Mouse (Mus musculus): Measurements from ENCODE around the gene Zfp827. TPM values are rescaled to one million over a fixed set of nuclear protein-coding genes. Genes with fewer than 3 reads are reported as not detected.

Zfp827 gene
- polyA plus RNA-seq, 1 experiment: 3.5 TPM

DNA sequence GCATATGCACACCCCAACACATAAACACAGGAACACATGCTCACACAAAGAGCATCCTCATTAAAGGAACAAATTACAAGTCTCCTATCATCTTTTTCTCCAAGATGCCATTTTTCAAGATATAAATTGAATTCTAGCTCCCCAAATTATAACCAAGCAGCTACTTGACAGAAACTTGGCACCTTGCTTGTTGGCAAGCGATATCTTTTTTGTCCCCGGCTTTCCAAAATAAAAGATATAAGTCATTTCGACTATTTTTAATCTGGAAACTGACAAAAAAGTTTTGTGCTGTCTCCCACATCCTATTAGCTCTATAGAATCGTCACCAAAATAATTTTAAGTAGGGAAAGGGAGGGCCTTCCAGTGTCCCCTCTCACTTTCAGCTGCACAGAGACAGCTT is 53.1 kb downstream of the Zfp827 start:
- TF ChIP-seq EP300 (IDR thresholded peaks at IDR 0.05; ENCODE audit: insufficient read depth, low read depth, low read length) (no peak), CTCF (IDR thresholded peaks at IDR 0.05; ENCODE audit: low read depth, low read length) (no peak), POLR2A (IDR thresholded peaks at IDR 0.05; ENCODE audit: insufficient read depth, low read length) (no peak)
- Histone ChIP-seq H3K9ac (ENCODE audit: low read depth, poor library complexity, severe bottlenecking) (no peak overlapping the region), H3K4me1 (ENCODE audit: control insufficient read depth, insufficient read depth, low read length) (peaks cover 13% of the 10 kb centered on the region), H3K27me3 (ENCODE audit: control insufficient read depth, insufficient read depth, low read length, poor library complexity, severe bottlenecking) (no peaks in the 10 kb centered on the region), H3K4me3 (ENCODE audit: low read depth, low read length) (no peak overlapping the region), H3K36me3 (ENCODE audit: control insufficient read depth, insufficient read depth, low read length, poor library complexity, severe bottlenecking) (no peaks in the 10 kb centered on the region), H3K9me3 (replicated peaks; ENCODE audit: control insufficient read depth, insufficient read depth, low read length, poor library complexity, severe bottlenecking) (no peaks in the 10 kb centered on the region), H3K27ac (ENCODE audit: insufficient read depth, low read length) (no peak overlapping the region)

DNA sequence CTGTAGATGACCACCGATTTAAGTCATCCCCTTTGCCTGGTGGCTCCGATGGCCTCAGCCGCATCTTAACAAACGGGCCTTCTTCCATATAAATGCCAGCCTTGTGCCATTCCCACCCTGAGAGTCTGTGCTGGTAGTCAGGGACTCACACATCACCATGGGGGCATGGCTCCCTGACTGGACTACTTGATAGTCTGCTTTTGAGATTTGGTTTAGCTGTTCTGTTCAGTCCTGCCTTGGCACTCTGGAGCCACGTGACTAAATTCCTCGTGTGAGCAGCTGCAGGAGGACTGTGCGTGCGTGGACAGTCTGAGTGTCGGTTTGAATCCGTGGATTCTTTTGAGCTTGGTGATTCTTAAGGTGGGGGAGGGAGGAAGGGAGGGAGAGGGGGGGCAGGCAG is 53.7 kb downstream of the Zfp827 start:
- H3K4me1 ChIP-seq (ENCODE audit: control insufficient read depth, insufficient read depth, low read length): peaks cover 13% of the 10 kb centered on the region
- H3K27ac ChIP-seq (ENCODE audit: insufficient read depth, low read length): no peak overlapping the region
- H3K9ac ChIP-seq (ENCODE audit: low read depth, poor library complexity, severe bottlenecking): no peak overlapping the region
- no peak overlapping the region for H3K4me3 ChIP-seq (ENCODE audit: low read depth, low read length)
- H3K9me3 ChIP-seq (replicated peaks; ENCODE audit: control insufficient read depth, insufficient read depth, low read length, poor library complexity, severe bottlenecking): no peaks in the 10 kb centered on the region
- no peaks in the 10 kb centered on the region for H3K27me3 ChIP-seq (ENCODE audit: control insufficient read depth, insufficient read depth, low read length, poor library complexity, severe bottlenecking)
- H3K36me3 ChIP-seq (ENCODE audit: control insufficient read depth, insufficient read depth, low read length, poor library complexity, severe bottlenecking): no peaks in the 10 kb centered on the region; the same call in 1 of the 2 replicates
- no peak for TF ChIP-seq POLR2A (IDR thresholded peaks at IDR 0.05; ENCODE audit: insufficient read depth, low read length)
- TF ChIP-seq CTCF (IDR thresholded peaks at IDR 0.05; ENCODE audit: low read depth, low read length): no peak
- TF ChIP-seq EP300 (IDR thresholded peaks at IDR 0.05; ENCODE audit: insufficient read depth, low read depth, low read length): no peak

DNA sequence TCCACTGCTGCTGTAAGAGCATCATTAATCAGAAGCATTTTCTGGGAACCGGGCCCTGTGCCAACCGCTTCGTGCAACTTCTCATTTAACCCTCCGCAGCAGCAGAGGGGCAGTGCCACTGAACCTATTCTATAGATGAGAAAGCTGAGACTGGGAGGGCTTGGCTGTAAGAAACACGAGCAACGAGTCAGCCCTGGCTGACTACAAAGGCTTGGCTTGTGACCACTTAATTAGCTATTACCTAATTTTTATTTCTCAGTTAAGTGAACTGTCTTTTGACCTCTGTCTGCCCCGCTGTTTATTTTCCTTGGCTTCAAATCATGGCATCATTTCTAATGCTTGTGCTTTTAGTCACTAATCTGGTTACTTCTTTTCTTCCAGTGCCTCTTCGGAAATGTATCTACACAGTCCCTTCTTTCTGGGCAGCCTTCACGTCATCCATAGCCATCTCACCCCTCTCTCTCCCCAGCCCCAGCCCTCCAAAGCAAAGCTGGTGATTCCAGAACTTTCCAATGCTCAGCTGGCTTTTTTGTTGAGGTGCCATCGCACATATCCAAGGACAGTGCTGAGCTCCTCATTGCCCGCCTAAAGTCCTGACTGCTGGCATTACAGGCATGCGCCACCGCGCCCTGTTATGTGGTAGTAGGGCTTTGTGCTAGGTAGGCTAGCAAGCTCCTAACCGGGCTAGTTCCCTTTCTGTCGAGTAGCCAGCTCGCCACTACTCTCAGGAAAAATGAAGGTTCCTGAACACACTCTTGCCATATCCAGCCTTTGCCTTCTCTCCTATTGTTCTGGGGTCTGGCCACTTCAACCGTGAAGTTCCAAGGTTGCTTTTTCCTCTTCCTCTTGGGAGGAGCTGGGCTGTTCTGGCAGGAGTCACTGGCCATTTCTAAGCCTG is 55.5 kb downstream of the Zfp827 start:
- Histone ChIP-seq H3K36me3 (ENCODE audit: control insufficient read depth, insufficient read depth, low read length, poor library complexity, severe bottlenecking) (no peaks in the 10 kb centered on the region; the same call in 1 of the 2 replicates), H3K27me3 (ENCODE audit: control insufficient read depth, insufficient read depth, low read length, poor library complexity, severe bottlenecking) (no peaks in the 10 kb centered on the region), H3K4me1 (ENCODE audit: control insufficient read depth, insufficient read depth, low read length) (peaks cover 7% of the 10 kb centered on the region), H3K9me3 (replicated peaks; ENCODE audit: control insufficient read depth, insufficient read depth, low read length, poor library complexity, severe bottlenecking) (no peaks in the 10 kb centered on the region), H3K9ac (ENCODE audit: low read depth, poor library complexity, severe bottlenecking) (no peak overlapping the region), H3K4me3 (ENCODE audit: low read depth, low read length) (no peak overlapping the region), H3K27ac (ENCODE audit: insufficient read depth, low read length) (no peak overlapping the region)
- TF ChIP-seq EP300 (IDR thresholded peaks at IDR 0.05; ENCODE audit: insufficient read depth, low read depth, low read length): no peak
- no peak for TF ChIP-seq CTCF (IDR thresholded peaks at IDR 0.05; ENCODE audit: low read depth, low read length)
- TF ChIP-seq POLR2A (IDR thresholded peaks at IDR 0.05; ENCODE audit: insufficient read depth, low read length): no peak

DNA sequence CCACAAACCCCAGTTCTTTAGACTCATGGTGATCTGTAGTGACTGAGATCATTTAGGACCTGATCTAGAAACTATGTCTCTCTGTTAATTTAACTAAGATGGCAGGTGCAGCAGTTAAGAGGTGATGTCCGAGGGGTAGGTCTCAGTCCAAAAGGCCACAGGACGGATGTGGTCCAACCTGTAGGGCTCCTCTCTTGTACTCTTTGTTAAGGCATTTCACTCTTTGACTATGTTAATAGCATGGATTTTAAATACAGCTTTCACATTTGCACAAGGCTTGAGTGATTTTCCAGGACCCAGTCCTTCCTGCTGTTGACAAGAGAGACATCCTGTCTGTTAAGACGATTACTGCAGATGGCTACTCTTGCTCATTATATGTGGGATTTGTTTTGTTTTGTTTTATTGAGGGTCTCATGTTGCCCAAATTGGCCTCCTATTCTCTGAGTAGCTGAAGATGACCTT is 56.2 kb downstream of the Zfp827 start:
- H3K36me3 ChIP-seq (ENCODE audit: control insufficient read depth, insufficient read depth, low read length, poor library complexity, severe bottlenecking): no peaks in the 10 kb centered on the region; the same call in 1 of the 2 replicates
- H3K9me3 ChIP-seq (replicated peaks; ENCODE audit: control insufficient read depth, insufficient read depth, low read length, poor library complexity, severe bottlenecking): no peaks in the 10 kb centered on the region
- no peak overlapping the region for H3K9ac ChIP-seq (ENCODE audit: low read depth, poor library complexity, severe bottlenecking)
- H3K4me1 ChIP-seq (ENCODE audit: control insufficient read depth, insufficient read depth, low read length): peaks cover 7% of the 10 kb centered on the region
- no peak overlapping the region for H3K27ac ChIP-seq (ENCODE audit: insufficient read depth, low read length)
- TF ChIP-seq EP300 (IDR thresholded peaks at IDR 0.05; ENCODE audit: insufficient read depth, low read depth, low read length): 0 out of 2 replicates have a peak, but pooled peaks have one; percentile 51
- TF ChIP-seq POLR2A (IDR thresholded peaks at IDR 0.05; ENCODE audit: insufficient read depth, low read length): no peak
- TF ChIP-seq CTCF (IDR thresholded peaks at IDR 0.05; ENCODE audit: low read depth, low read length): no peak
- no peaks in the 10 kb centered on the region for H3K27me3 ChIP-seq (ENCODE audit: control insufficient read depth, insufficient read depth, low read length, poor library complexity, severe bottlenecking)
- no peak overlapping the region for H3K4me3 ChIP-seq (ENCODE audit: low read depth, low read length)

DNA sequence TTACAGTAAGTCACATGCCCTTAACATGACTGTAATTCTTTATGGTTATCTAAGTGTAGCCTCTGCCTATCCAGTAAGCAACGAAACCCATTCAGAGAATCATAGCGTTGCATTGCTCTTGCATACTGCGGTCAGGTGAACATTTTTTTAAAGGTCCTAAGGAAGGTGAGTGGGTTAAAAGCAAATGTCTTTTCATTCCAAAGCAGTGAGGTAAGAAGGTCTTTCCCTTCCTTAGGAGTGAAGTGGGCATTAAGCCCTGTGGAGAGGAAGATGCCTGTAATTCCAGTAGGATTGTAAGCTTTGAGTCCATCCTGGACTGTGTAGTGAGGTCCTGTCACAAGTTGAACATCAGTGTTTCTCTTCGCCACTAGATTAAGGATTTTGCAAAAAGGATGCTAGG is 66.2 kb downstream of the Zfp827 start:
- TF ChIP-seq EP300 (IDR thresholded peaks at IDR 0.05; ENCODE audit: insufficient read depth, low read depth, low read length) (no peak), POLR2A (IDR thresholded peaks at IDR 0.05; ENCODE audit: insufficient read depth, low read length) (no peak), CTCF (IDR thresholded peaks at IDR 0.05; ENCODE audit: low read depth, low read length) (no peak)
- Histone ChIP-seq H3K9ac (ENCODE audit: low read depth, poor library complexity, severe bottlenecking) (no peak overlapping the region), H3K36me3 (ENCODE audit: control insufficient read depth, insufficient read depth, low read length, poor library complexity, severe bottlenecking) (peaks cover 8% of the 10 kb centered on the region; the same call in 1 of the 2 replicates)

DNA sequence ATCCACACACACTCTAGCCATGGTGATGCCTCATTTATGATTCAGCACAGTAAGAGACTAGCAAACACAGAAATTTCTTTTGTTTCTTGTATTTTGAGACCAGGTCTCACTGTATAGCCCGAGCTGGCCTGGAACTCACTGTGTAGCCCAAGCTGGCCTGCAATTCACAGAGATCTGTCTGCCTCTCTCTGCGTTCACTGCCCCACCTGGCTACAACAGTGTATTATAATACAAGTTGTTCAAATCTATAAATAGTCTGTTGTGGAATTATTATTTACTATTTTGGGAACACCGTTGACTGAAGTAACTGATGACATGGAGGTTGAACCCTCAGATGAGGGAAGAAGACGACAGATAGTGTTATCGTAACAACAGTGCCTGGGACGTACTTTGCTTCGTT is 66.9 kb downstream of the Zfp827 start:
- H3K9me3 ChIP-seq (replicated peaks; ENCODE audit: control insufficient read depth, insufficient read depth, low read length, poor library complexity, severe bottlenecking): no peaks in the 10 kb centered on the region
- H3K4me3 ChIP-seq (ENCODE audit: low read depth, low read length): no peak overlapping the region
- TF ChIP-seq CTCF (IDR thresholded peaks at IDR 0.05; ENCODE audit: low read depth, low read length) (no peak), POLR2A (IDR thresholded peaks at IDR 0.05; ENCODE audit: insufficient read depth, low read length) (no peak), EP300 (IDR thresholded peaks at IDR 0.05; ENCODE audit: insufficient read depth, low read depth, low read length) (no peak)
- peaks cover 3% of the 10 kb centered on the region for H3K4me1 ChIP-seq (ENCODE audit: control insufficient read depth, insufficient read depth, low read length)
- no peaks in the 10 kb centered on the region for H3K27me3 ChIP-seq (ENCODE audit: control insufficient read depth, insufficient read depth, low read length, poor library complexity, severe bottlenecking)
- no peak overlapping the region for H3K27ac ChIP-seq (ENCODE audit: insufficient read depth, low read length)
- peaks cover 6% of the 10 kb centered on the region; the same call in 1 of the 2 replicates for H3K36me3 ChIP-seq (ENCODE audit: control insufficient read depth, insufficient read depth, low read length, poor library complexity, severe bottlenecking)
- H3K9ac ChIP-seq (ENCODE audit: low read depth, poor library complexity, severe bottlenecking): no peak overlapping the region

More for the DNA sequence above, 66.2 kb downstream of the Zfp827 start:
- H3K27me3 ChIP-seq (ENCODE audit: control insufficient read depth, insufficient read depth, low read length, poor library complexity, severe bottlenecking): no peaks in the 10 kb centered on the region
- H3K9me3 ChIP-seq (replicated peaks; ENCODE audit: control insufficient read depth, insufficient read depth, low read length, poor library complexity, severe bottlenecking): no peaks in the 10 kb centered on the region
- H3K4me1 ChIP-seq (ENCODE audit: control insufficient read depth, insufficient read depth, low read length): peaks cover 3% of the 10 kb centered on the region
- no peak overlapping the region for H3K27ac ChIP-seq (ENCODE audit: insufficient read depth, low read length)
- no peak overlapping the region for H3K4me3 ChIP-seq (ENCODE audit: low read depth, low read length)
